Mouse (Mus musculus): ENCODE measurements around the gene Tspo2. TPM values are rescaled to one million over a fixed set of nuclear protein-coding genes. Genes with fewer than 3 reads are reported as not detected.

Tspo2 gene
- polyA plus RNA-seq, 2 experiments: 168 to 210 TPM

DNA sequence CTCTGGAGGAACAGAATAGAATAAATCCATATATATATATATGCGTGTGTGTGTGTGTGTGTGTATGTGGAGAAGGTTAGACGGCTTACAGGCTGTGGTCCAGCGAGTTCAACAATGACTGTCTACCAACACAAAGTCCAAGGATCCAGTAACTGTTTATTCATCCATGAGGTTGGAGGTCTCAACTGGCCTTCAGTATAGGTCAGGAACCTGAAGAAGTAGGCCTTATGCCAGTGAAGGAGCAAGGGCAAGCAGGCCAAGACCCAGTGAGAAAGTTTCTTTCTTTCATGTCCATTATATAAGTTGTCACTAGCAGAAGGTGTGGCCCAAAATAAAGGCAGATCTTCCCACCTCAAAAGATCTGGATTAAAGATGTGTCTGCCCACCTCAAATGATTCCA, 48.6 kb downstream of the Tspo2 start:
- no peak overlapping the region for H3K9ac ChIP-seq (replicated peaks)
- peaks cover 32 to 40% of the 10 kb centered on the region in 2 experiments for H3K4me1 ChIP-seq (replicated peaks; ENCODE audit: control insufficient read depth in 2 of 2, insufficient read depth in 2 of 2, low read length in 1 of 2)
- H3K27ac ChIP-seq: no peak overlapping the region
- peaks cover 38% of the 10 kb centered on the region for H3K36me3 ChIP-seq (replicated peaks; ENCODE audit: control insufficient read depth, insufficient read depth, low read depth)
- no peaks in the 10 kb centered on the region for H3K9me3 ChIP-seq (ENCODE audit: control insufficient read depth, low read length)
- WGBS (ENCODE audit: insufficient replicate concordance): 76% methylated on average over 3 of the region's 3 CpGs
- no peak for DNase-seq (ENCODE audit: low read depth in 3 of 3, low spot score in 3 of 3)
- H3K27me3 ChIP-seq (ENCODE audit: control insufficient read depth, insufficient read depth, low read length): no peaks in the 10 kb centered on the region
- TF ChIP-seq CTCF (IDR thresholded peaks at IDR 0.05; ENCODE audit: low read depth) (no peak), EP300 (IDR thresholded peaks at IDR 0.05; ENCODE audit: low read depth) (no peak)
- no peak for ATAC-seq (ENCODE audit: insufficient read depth)
- no peak overlapping the region for H3K4me2 ChIP-seq (ENCODE audit: low read depth)
- H3K4me3 ChIP-seq (ENCODE audit: insufficient read depth in 1 of 2, low read depth in 2 of 2, low read length in 2 of 2): no peak overlapping the region

DNA sequence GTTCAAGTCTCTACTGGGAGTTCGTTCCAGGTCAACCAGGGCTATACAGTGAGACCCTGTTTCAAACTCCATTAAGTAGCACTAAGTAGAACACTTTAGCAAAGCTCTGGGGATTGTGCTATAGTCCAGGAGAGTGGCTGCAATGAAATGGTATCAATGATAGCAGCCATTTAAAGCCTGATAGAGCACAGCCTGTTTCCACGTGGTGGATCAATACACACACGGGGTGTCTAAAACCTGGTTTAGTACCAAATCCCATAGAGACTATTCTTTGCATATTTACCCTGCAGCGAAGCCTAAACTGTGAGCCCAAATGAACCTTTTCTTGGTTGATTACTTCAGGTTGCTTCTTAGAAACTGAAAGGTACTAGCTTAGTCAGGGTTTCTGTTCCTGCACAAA, 49.6 kb downstream of the Tspo2 start:
- no peak overlapping the region for H3K9ac ChIP-seq (replicated peaks)
- DNase-seq (ENCODE audit: low read depth in 3 of 3, low spot score in 3 of 3) (no peak), ATAC-seq (ENCODE audit: insufficient read depth) (no peak)
- peaks cover 22 to 30% of the 10 kb centered on the region in 2 experiments for H3K4me1 ChIP-seq (replicated peaks; ENCODE audit: control insufficient read depth in 2 of 2, insufficient read depth in 2 of 2, low read length in 1 of 2)
- peaks cover 47% of the 10 kb centered on the region for H3K36me3 ChIP-seq (replicated peaks; ENCODE audit: control insufficient read depth, insufficient read depth, low read depth)
- no peak overlapping the region for H3K4me3 ChIP-seq (ENCODE audit: insufficient read depth in 1 of 2, low read depth in 2 of 2, low read length in 2 of 2)
- H3K9me3 ChIP-seq (ENCODE audit: control insufficient read depth, low read length): no peaks in the 10 kb centered on the region
- no peak overlapping the region for H3K27ac ChIP-seq
- no peak overlapping the region for H3K4me2 ChIP-seq (ENCODE audit: low read depth)
- H3K27me3 ChIP-seq (ENCODE audit: control insufficient read depth, insufficient read depth, low read length): no peaks in the 10 kb centered on the region
- WGBS (ENCODE audit: insufficient replicate concordance): 83% methylated on average over 4 of the region's 4 CpGs
- TF ChIP-seq EP300 (IDR thresholded peaks at IDR 0.05; ENCODE audit: low read depth): no peak
- TF ChIP-seq CTCF (IDR thresholded peaks at IDR 0.05; ENCODE audit: low read depth): no peak

Other genes starting within 250 kb of the Tspo2 start
- 0.32 TPM in 2 replicates for gene Trem1, start 218.8 kb downstream of the Tspo2 start, polyA plus RNA-seq (2012; rRNA removed)
- gene Trem1, start 218.8 kb downstream of the Tspo2 start, polyA plus RNA-seq (2014; fragmentation: Nextera tagmentation; extraction: Ambion mirVana): 0.58 and 0.84 TPM in 2 replicates
- 1.2 and 1.6 TPM in 2 replicates for gene Trem3, start 203.7 kb downstream of the Tspo2 start, polyA plus RNA-seq (2012; rRNA removed)
- 2.8 and 4.1 TPM in 2 replicates for gene Trem3, start 203.7 kb downstream of the Tspo2 start, polyA plus RNA-seq (2014; fragmentation: Nextera tagmentation; extraction: Ambion mirVana)
- 4.3 and 4.6 TPM in 2 replicates for gene Treml4, start 187.2 kb downstream of the Tspo2 start, polyA plus RNA-seq (2012; rRNA removed)
- gene Treml4, start 187.2 kb downstream of the Tspo2 start, polyA plus RNA-seq (2014; fragmentation: Nextera tagmentation; extraction: Ambion mirVana): 3.3 and 5.7 TPM in 2 replicates
- 10.6 and 10.7 TPM in 2 replicates for gene Treml2, start 152.0 kb downstream of the Tspo2 start, polyA plus RNA-seq (2012; rRNA removed)
- 2.1 and 2.7 TPM in 2 replicates for gene Treml2, start 152.0 kb downstream of the Tspo2 start, polyA plus RNA-seq (2014; fragmentation: Nextera tagmentation; extraction: Ambion mirVana)
- 1.8 and 2.4 TPM in 2 replicates for gene B430306N03Rik, start 135.4 kb downstream of the Tspo2 start, polyA plus RNA-seq (2012; rRNA removed)
- 1.9 and 2.6 TPM in 2 replicates for gene B430306N03Rik, start 135.4 kb downstream of the Tspo2 start, polyA plus RNA-seq (2014; fragmentation: Nextera tagmentation; extraction: Ambion mirVana)
- 3.5 and 6.4 TPM in 2 replicates for gene Trem2, start 105.1 kb downstream of the Tspo2 start, polyA plus RNA-seq (2012; rRNA removed)
- 2.9 and 3.1 TPM in 2 replicates for gene Trem2, start 105.1 kb downstream of the Tspo2 start, polyA plus RNA-seq (2014; fragmentation: Nextera tagmentation; extraction: Ambion mirVana)
- 16.2 and 16.4 TPM in 2 replicates for gene Treml1, start 91.6 kb downstream of the Tspo2 start, polyA plus RNA-seq (2012; rRNA removed)
- gene Treml1, start 91.6 kb downstream of the Tspo2 start, polyA plus RNA-seq (2014; fragmentation: Nextera tagmentation; extraction: Ambion mirVana): 13.9 and 20.3 TPM in 2 replicates
- 31.6 and 32.7 TPM in 2 replicates for gene Nfya, start 41.6 kb downstream of the Tspo2 start, polyA plus RNA-seq (2012; rRNA removed)
- 6.9 and 8.2 TPM in 2 replicates for gene Nfya, start 41.6 kb downstream of the Tspo2 start, polyA plus RNA-seq (2014; fragmentation: Nextera tagmentation; extraction: Ambion mirVana)
- 16.6 and 28.2 TPM in 2 replicates for gene Oard1, start 41.5 kb downstream of the Tspo2 start, polyA plus RNA-seq (2012; rRNA removed)
- 51.1 and 52.4 TPM in 2 replicates for gene Oard1, start 41.5 kb downstream of the Tspo2 start, polyA plus RNA-seq (2014; fragmentation: Nextera tagmentation; extraction: Ambion mirVana)
- gene Apobec2, start 18.6 kb downstream of the Tspo2 start, polyA plus RNA-seq (2012; rRNA removed): 0.12 and 0.27 TPM in 2 replicates
- 0.36 and 0.48 TPM in 2 replicates for gene Apobec2, start 18.6 kb downstream of the Tspo2 start, polyA plus RNA-seq (2014; fragmentation: Nextera tagmentation; extraction: Ambion mirVana)
- gene Unc5cl, start 3.4 kb upstream of the Tspo2 start, polyA plus RNA-seq (2012; rRNA removed): 4.8 and 5.8 TPM in 2 replicates
- 3.0 and 4.2 TPM in 2 replicates for gene Unc5cl, start 3.4 kb upstream of the Tspo2 start, polyA plus RNA-seq (2014; fragmentation: Nextera tagmentation; extraction: Ambion mirVana)

All from liver, embryonic 14.5 days (tissue).